Mouse (Mus musculus): ENCODE results near the gene Pdss2. TPM values are rescaled to one million over a fixed set of nuclear protein-coding genes. Genes with fewer than 3 reads are reported as not detected.

Pdss2 gene
- polyA plus RNA-seq, 1 experiment = 13.1 TPM

DNA sequence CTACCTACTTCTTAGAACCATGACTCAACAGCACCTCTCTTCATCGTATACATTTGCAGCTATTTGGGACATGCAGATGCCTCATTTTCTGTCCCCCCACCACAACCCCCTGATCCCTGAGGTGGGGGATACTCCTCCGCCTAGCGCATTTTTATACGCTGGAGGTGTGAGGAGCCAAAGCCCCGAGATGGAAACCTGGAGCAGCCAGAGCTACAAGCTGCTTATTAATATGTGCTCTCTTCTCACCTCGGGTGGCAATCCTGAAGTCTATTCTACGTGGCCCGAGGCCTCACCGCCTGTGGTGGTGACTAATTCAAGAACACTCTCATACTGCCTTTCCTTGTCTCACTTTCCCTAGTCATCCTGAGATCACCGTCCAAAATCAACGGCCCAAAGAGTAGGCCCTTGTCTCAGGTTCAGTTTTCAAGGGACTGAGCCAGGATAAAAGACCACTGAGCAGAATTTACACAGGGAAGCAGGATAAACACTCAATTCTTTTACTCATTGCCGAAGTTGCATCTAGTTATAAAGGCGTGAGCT lies 3.9 kb upstream of the Pdss2 start:
- TF ChIP-seq EP300 (IDR thresholded peaks at IDR 0.05; ENCODE audit: insufficient read depth, low read depth, low read length) (no peak), POLR2A (IDR thresholded peaks at IDR 0.05; ENCODE audit: insufficient read depth, low read length) (no peak), CTCF (IDR thresholded peaks at IDR 0.05; ENCODE audit: low read depth, low read length) (no peak)
- H3K9ac ChIP-seq (ENCODE audit: low read depth, poor library complexity, severe bottlenecking) = no peak overlapping the region
- H3K27ac ChIP-seq (ENCODE audit: insufficient read depth, low read length) = no peak overlapping the region
- H3K4me3 ChIP-seq (ENCODE audit: low read depth, low read length) = no peak overlapping the region
- H3K27me3 ChIP-seq (ENCODE audit: control insufficient read depth, insufficient read depth, low read length, poor library complexity, severe bottlenecking) = no peaks in the 10 kb centered on the region
- H3K9me3 ChIP-seq (replicated peaks; ENCODE audit: control insufficient read depth, insufficient read depth, low read length, poor library complexity, severe bottlenecking) = no peaks in the 10 kb centered on the region
- no peaks in the 10 kb centered on the region for H3K36me3 ChIP-seq (ENCODE audit: control insufficient read depth, insufficient read depth, low read length, poor library complexity, severe bottlenecking)
- H3K4me1 ChIP-seq (ENCODE audit: control insufficient read depth, insufficient read depth, low read length) = no peaks in the 10 kb centered on the region

GRCm38 (mm10) chr10:43220479-43220878 lies 807 bp upstream of the Pdss2 start:
- peak overlapping the region; percentile 63 for H3K4me3 ChIP-seq (ENCODE audit: low read depth, low read length)
- no peak for TF ChIP-seq CTCF (IDR thresholded peaks at IDR 0.05; ENCODE audit: low read depth, low read length)
- TF ChIP-seq EP300 (IDR thresholded peaks at IDR 0.05; ENCODE audit: insufficient read depth, low read depth, low read length) = no peak
- TF ChIP-seq POLR2A (IDR thresholded peaks at IDR 0.05; ENCODE audit: insufficient read depth, low read length) = no peak
- peak overlapping the region; percentile 68 for H3K27ac ChIP-seq (ENCODE audit: insufficient read depth, low read length)
- no peaks in the 10 kb centered on the region for H3K4me1 ChIP-seq (ENCODE audit: control insufficient read depth, insufficient read depth, low read length)
- H3K36me3 ChIP-seq (ENCODE audit: control insufficient read depth, insufficient read depth, low read length, poor library complexity, severe bottlenecking) = no peaks in the 10 kb centered on the region
- H3K9me3 ChIP-seq (replicated peaks; ENCODE audit: control insufficient read depth, insufficient read depth, low read length, poor library complexity, severe bottlenecking) = no peaks in the 10 kb centered on the region
- peak overlapping the region; percentile 86 for H3K9ac ChIP-seq (ENCODE audit: low read depth, poor library complexity, severe bottlenecking)
- H3K27me3 ChIP-seq (ENCODE audit: control insufficient read depth, insufficient read depth, low read length, poor library complexity, severe bottlenecking) = no peaks in the 10 kb centered on the region

- TF ChIP-seq POLR2A (IDR thresholded peaks at IDR 0.05; ENCODE audit: insufficient read depth, low read length) (no peak), CTCF (IDR thresholded peaks at IDR 0.05; ENCODE audit: low read depth, low read length) (no peak), EP300 (IDR thresholded peaks at IDR 0.05; ENCODE audit: insufficient read depth, low read depth, low read length) (no peak)
- Histone ChIP-seq H3K9me3 (replicated peaks; ENCODE audit: control insufficient read depth, insufficient read depth, low read length, poor library complexity, severe bottlenecking) (no peaks in the 10 kb centered on the region), H3K4me3 (ENCODE audit: low read depth, low read length) (peak overlapping the region; percentile 72), H3K27ac (ENCODE audit: insufficient read depth, low read length) (peak overlapping the region; percentile 70), H3K9ac (ENCODE audit: low read depth, poor library complexity, severe bottlenecking) (peak overlapping the region; percentile 86), H3K27me3 (ENCODE audit: control insufficient read depth, insufficient read depth, low read length, poor library complexity, severe bottlenecking) (no peaks in the 10 kb centered on the region), H3K36me3 (ENCODE audit: control insufficient read depth, insufficient read depth, low read length, poor library complexity, severe bottlenecking) (no peaks in the 10 kb centered on the region), H3K4me1 (ENCODE audit: control insufficient read depth, insufficient read depth, low read length) (no peaks in the 10 kb centered on the region)
Observed at GRCm38 (mm10) chr10:43221659-43222058, 373 bp downstream of the Pdss2 start.

GRCm38 (mm10) chr10:43223391-43223790 lies 2.1 kb downstream of the Pdss2 start:
- Histone ChIP-seq H3K36me3 (ENCODE audit: control insufficient read depth, insufficient read depth, low read length, poor library complexity, severe bottlenecking) (no peaks in the 10 kb centered on the region), H3K9ac (ENCODE audit: low read depth, poor library complexity, severe bottlenecking) (no peak overlapping the region), H3K9me3 (replicated peaks; ENCODE audit: control insufficient read depth, insufficient read depth, low read length, poor library complexity, severe bottlenecking) (no peaks in the 10 kb centered on the region), H3K4me3 (ENCODE audit: low read depth, low read length) (no peak overlapping the region), H3K4me1 (ENCODE audit: control insufficient read depth, insufficient read depth, low read length) (no peaks in the 10 kb centered on the region), H3K27ac (ENCODE audit: insufficient read depth, low read length) (no peak overlapping the region), H3K27me3 (ENCODE audit: control insufficient read depth, insufficient read depth, low read length, poor library complexity, severe bottlenecking) (no peaks in the 10 kb centered on the region)
- TF ChIP-seq POLR2A (IDR thresholded peaks at IDR 0.05; ENCODE audit: insufficient read depth, low read length) = no peak
- no peak for TF ChIP-seq EP300 (IDR thresholded peaks at IDR 0.05; ENCODE audit: insufficient read depth, low read depth, low read length)
- TF ChIP-seq CTCF (IDR thresholded peaks at IDR 0.05; ENCODE audit: low read depth, low read length) = no peak

GRCm38 (mm10) chr10:43226391-43226790 lies 5.1 kb downstream of the Pdss2 start:
- Histone ChIP-seq H3K9me3 (replicated peaks; ENCODE audit: control insufficient read depth, insufficient read depth, low read length, poor library complexity, severe bottlenecking) (no peaks in the 10 kb centered on the region), H3K4me1 (ENCODE audit: control insufficient read depth, insufficient read depth, low read length) (no peaks in the 10 kb centered on the region), H3K9ac (ENCODE audit: low read depth, poor library complexity, severe bottlenecking) (no peak overlapping the region), H3K27me3 (ENCODE audit: control insufficient read depth, insufficient read depth, low read length, poor library complexity, severe bottlenecking) (no peaks in the 10 kb centered on the region), H3K4me3 (ENCODE audit: low read depth, low read length) (no peak overlapping the region), H3K27ac (ENCODE audit: insufficient read depth, low read length) (no peak overlapping the region), H3K36me3 (ENCODE audit: control insufficient read depth, insufficient read depth, low read length, poor library complexity, severe bottlenecking) (no peaks in the 10 kb centered on the region)
- no peak for TF ChIP-seq CTCF (IDR thresholded peaks at IDR 0.05; ENCODE audit: low read depth, low read length)
- no peak for TF ChIP-seq POLR2A (IDR thresholded peaks at IDR 0.05; ENCODE audit: insufficient read depth, low read length)
- no peak for TF ChIP-seq EP300 (IDR thresholded peaks at IDR 0.05; ENCODE audit: insufficient read depth, low read depth, low read length)

- Histone ChIP-seq H3K27ac (ENCODE audit: insufficient read depth, low read length) (no peak overlapping the region), H3K27me3 (ENCODE audit: control insufficient read depth, insufficient read depth, low read length, poor library complexity, severe bottlenecking) (no peaks in the 10 kb centered on the region), H3K9ac (ENCODE audit: low read depth, poor library complexity, severe bottlenecking) (no peak overlapping the region), H3K4me1 (ENCODE audit: control insufficient read depth, insufficient read depth, low read length) (no peaks in the 10 kb centered on the region), H3K9me3 (replicated peaks; ENCODE audit: control insufficient read depth, insufficient read depth, low read length, poor library complexity, severe bottlenecking) (no peaks in the 10 kb centered on the region), H3K36me3 (ENCODE audit: control insufficient read depth, insufficient read depth, low read length, poor library complexity, severe bottlenecking) (no peaks in the 10 kb centered on the region), H3K4me3 (ENCODE audit: low read depth, low read length) (no peak overlapping the region)
- TF ChIP-seq POLR2A (IDR thresholded peaks at IDR 0.05; ENCODE audit: insufficient read depth, low read length) (no peak), CTCF (IDR thresholded peaks at IDR 0.05; ENCODE audit: low read depth, low read length) (no peak), EP300 (IDR thresholded peaks at IDR 0.05; ENCODE audit: insufficient read depth, low read depth, low read length) (no peak)
Observed at GRCm38 (mm10) chr10:43229236-43229635, 8.0 kb downstream of the Pdss2 start.
